Comparison of ENCODE assay signal across 13 mouse cellular contexts in the genomic region with DNA sequence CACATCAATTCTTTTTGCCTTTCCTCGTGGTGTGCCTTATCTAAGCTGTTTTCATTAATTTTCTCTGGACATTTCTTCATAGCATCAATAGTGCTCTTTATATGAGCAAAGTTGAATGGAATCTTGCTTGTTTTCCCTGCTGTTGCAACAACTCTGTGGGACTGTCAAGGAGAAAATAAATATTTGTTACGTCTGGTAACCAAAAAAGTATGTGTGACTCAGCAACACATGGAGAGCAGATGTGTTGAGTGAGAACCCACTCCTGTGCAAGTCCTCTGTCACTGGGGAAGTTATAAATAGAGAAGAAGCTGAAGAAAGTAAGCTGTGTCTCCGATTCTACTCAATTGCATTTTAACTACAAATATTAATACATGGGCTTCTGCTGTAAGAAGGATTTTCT.
DNase-seq lines count a peak whose midpoint lies in the region; TF ChIP-seq lines count a peak whose summit lies in the region.
"Had no signal": no experiment of that assay in that cellular context is flagged by ENCODE, and none has a peak within 500 bp of the region (broad histone marks: within the 10 kb centered on the region; RNA-seq: fewer than 3 reads in every experiment).

No protein-coding gene starts in this region.

- TF ChIP-seq CTCF in thymus, adult 2 months (IDR thresholded peaks at IDR 0.05; ENCODE audit: borderline replicate concordance, control insufficient read depth, extremely low read depth, insufficient read depth, low read length, poor library complexity): no peak

- H3K4me3 ChIP-seq in thymus, adult 2 months (ENCODE audit: control insufficient read depth, insufficient read depth, low read length): no peak overlapping the region
- H3K4me3 ChIP-seq: hindbrain, embryonic 10.5 days; limb, embryonic 12.5 days; neural tube, embryonic 15.5 days had no signal

- no peaks in the 10 kb centered on the region for H3K27me3 ChIP-seq in thymus, adult 2 months (ENCODE audit: control insufficient read depth, insufficient read depth, low read length)
- H3K27me3 ChIP-seq: limb, embryonic 12.5 days; neural tube, embryonic 15.5 days had no signal

- intact Hi-C loops in left cerebral cortex, postnatal 25 days (cut with DNase I): no loop called here

- TF ChIP-seq POLR2A in thymus, adult 2 months (IDR thresholded peaks at IDR 0.05; ENCODE audit: control insufficient read depth, extremely low read depth, insufficient read depth, low read length, poor library complexity): no peak

- WGBS in thymus, adult 2 months: 81% methylated on average over 3 of the region's 3 CpGs

- DNase-seq in left cerebral cortex, postnatal 25 days (ENCODE audit: low spot score in 2 of 2): peak; percentile 1 to 9
- no peak for DNase-seq in left cerebral cortex, adult 18-20 months (ENCODE audit: low spot score in 2 of 2)
- peak; percentile 67 for DNase-seq in NIH3T3 (ENCODE audit: low read depth)
- peak; percentile 84 for DNase-seq in fibroblast of lung, adult 2 months (ENCODE audit: low read depth)
- DNase-seq in lung, postnatal 14 days: peak; percentile 18
- DNase-seq in thymus, adult 2 months: no peak
- DNase-seq in layer of hippocampus, adult 8-10 months (ENCODE audit: low spot score in 2 of 2): no peak
- DNase-seq: cerebellum, adult 9-11 months; right cerebral cortex, postnatal 4 days had no signal

- no peaks in the 10 kb centered on the region for H3K4me1 ChIP-seq in thymus, adult 2 months (replicated peaks; ENCODE audit: control insufficient read depth, insufficient read depth, low read length)
- H3K4me1 ChIP-seq: hindbrain, embryonic 10.5 days; limb, embryonic 12.5 days; neural tube, embryonic 15.5 days had no signal

- H3K27ac ChIP-seq in thymus, adult 2 months (ENCODE audit: control insufficient read depth, insufficient read depth, low read length): no peak overlapping the region
- H3K27ac ChIP-seq: hindbrain, embryonic 10.5 days; limb, embryonic 12.5 days; macrophage; neural tube, embryonic 15.5 days had no signal

- no peaks in the 10 kb centered on the region for H3K36me3 ChIP-seq in thymus, adult 2 months (ENCODE audit: control insufficient read depth, insufficient read depth, low read length)
- H3K36me3 ChIP-seq: hindbrain, embryonic 10.5 days; limb, embryonic 12.5 days; neural tube, embryonic 15.5 days had no signal

Comparison
In these comparisons a context has a peak if more than half of its experiments do, and no peak if none do; other contexts are left out.
1. DNase-seq: peak in left cerebral cortex, postnatal 25 days (2 of 2), NIH3T3 (single experiment), fibroblast of lung, adult 2 months (single experiment) and lung, postnatal 14 days (single experiment); none in left cerebral cortex, adult 18-20 months (0 of 2), thymus, adult 2 months (single experiment) and layer of hippocampus, adult 8-10 months (0 of 2).